Mouse (Mus musculus) liver, adult 2 months (tissue): ENCODE measurements around the gene Ppp1r36.

ENCODE experiments used
- CTCF ChIP-seq: fragments of 200-500 bp; IDR thresholded peaks from 2 replicates; pipeline ENCODE4 v1.5.1; 2011; ENCODE audit warnings: low read depth, low read length, control low read depth
- POLR2A ChIP-seq: fragments of 200-500 bp; IDR thresholded peaks from 2 replicates; pipeline ENCODE4 v1.6.1; 2011; ENCODE audit warnings: low read length, control low read depth; ENCODE audit not compliant: insufficient read depth; ENCODE audit errors: extremely low read depth

DNA sequence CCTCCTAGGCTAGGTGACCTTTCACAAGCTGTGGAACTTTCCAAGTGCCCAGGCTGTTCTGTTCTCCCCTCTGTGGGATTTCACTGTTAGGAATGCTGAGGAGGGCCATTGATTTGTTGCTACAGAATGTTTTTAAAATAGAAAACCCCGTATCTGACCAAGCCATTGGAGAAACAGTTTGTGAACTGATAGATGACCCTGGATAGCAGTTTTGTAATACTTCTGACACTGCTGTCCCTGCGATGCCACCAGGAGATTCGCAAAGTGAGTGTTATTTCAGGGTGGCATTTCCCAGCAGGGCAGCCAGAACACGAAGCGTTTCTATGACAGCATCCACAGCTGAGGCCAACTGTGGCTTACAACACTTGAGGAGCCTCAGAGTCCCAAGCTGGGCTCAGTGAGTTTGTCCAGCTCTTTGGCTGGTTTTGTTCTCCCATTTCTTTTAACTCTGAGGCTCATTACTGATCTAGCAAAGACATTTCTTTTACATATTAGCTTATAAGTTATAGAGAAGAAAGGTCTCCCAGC lies 13.6 kb downstream of the Ppp1r36 start:
- TF ChIP-seq POLR2A (no peak), CTCF (no peak)
